Mouse (Mus musculus) limb, embryonic 14.5 days (tissue): ENCODE results near the gene Cygb. TPM values are rescaled to one million over a fixed set of nuclear protein-coding genes. Genes with fewer than 3 reads are reported as not detected.

Source experiments
- ATAC-seq: fragments of 200-750 bp; cut with Nextera tagmentation; 2 replicates; pipeline ENCODE4 v1.8.0; 2017; ENCODE audit warnings: low read depth, moderate number of reproducible peaks, moderate TSS enrichment; ENCODE audit not compliant: low FRiP score
- DNase-seq: peaks from one replicate; pipeline ENCODE4 v3.0.0-alpha.2; 2015; ENCODE audit warnings: low spot score
- H3K27ac ChIP-seq: fragments of 300-500 bp; sonication (generic); replicated peaks from 2 replicates; pipeline ENCODE4 v1.5.1; 2014; ENCODE audit warnings: low read depth, mild to moderate bottlenecking, low read length, moderate library complexity, mixed read lengths
- H3K27me3 ChIP-seq: fragments of 300-500 bp; sonication (generic); 2 replicates; pipeline ENCODE4 v1.6.1; 2014; ENCODE audit warnings: low read length, mixed read lengths; ENCODE audit not compliant: control insufficient read depth, insufficient read depth
- H3K36me3 ChIP-seq: fragments of 300-500 bp; sonication (generic); 2 replicates; pipeline ENCODE4 v1.6.1; 2014; ENCODE audit warnings: mild to moderate bottlenecking, low read length, moderate library complexity, mixed read lengths; ENCODE audit not compliant: control insufficient read depth, insufficient read depth
- H3K4me1 ChIP-seq: fragments of 300-500 bp; sonication (generic); 2 replicates; pipeline ENCODE4 v1.6.1; 2014; ENCODE audit warnings: antibody characterized with exemption, low read length, mixed read lengths; ENCODE audit not compliant: control insufficient read depth, insufficient read depth
- H3K4me2 ChIP-seq: fragments of 300-500 bp; sonication (generic); replicated peaks from 2 replicates; pipeline ENCODE4 v1.6.1; 2014; ENCODE audit warnings: low read depth, mild to moderate bottlenecking, low read length, moderate library complexity; ENCODE audit not compliant: severe bottlenecking
- H3K4me3 ChIP-seq: fragments of 300-500 bp; sonication (generic); replicated peaks from 2 replicates; pipeline ENCODE4 v1.5.1; 2014; ENCODE audit warnings: low read length
- H3K9ac ChIP-seq: fragments of 300-500 bp; sonication (generic); 2 replicates; pipeline ENCODE4 v1.6.1; 2014; ENCODE audit warnings: mild to moderate bottlenecking, low read depth, low read length, moderate library complexity; ENCODE audit not compliant: severe bottlenecking
- H3K9me3 ChIP-seq: fragments of 300-500 bp; sonication (generic); 2 replicates; pipeline ENCODE4 v1.6.1; 2016; ENCODE audit warnings: low read length; ENCODE audit not compliant: control insufficient read depth
- POLR2A ChIP-seq: fragments of 200-500 bp; IDR thresholded peaks from 2 replicates; pipeline ENCODE4 v1.8.0; 2012; ENCODE audit warnings: inconsistent platforms, mild to moderate bottlenecking, moderate library complexity, borderline replicate concordance; ENCODE audit not compliant: insufficient read depth, insufficient read length; ENCODE audit errors: extremely low read depth
- WGBS: fragments of 180-500 bp; shearing (Covaris S2); extraction: QIAGEN DNeasy Blood & Tissue Kit; methylation state at CpG from one replicate; pipeline ENCODE4 v1.1.7; 2014; 5-methylcytosine and 5-hydroxymethylcytosine counted together
- polyA plus RNA-seq, 2 experiments: library from polyadenylated mRNA; depleted of rRNA in 1 of 2; stranded (reverse) in 1 of 2; unstranded in 1 of 2; fragments of >200 nt; fragmentation: Nextera tagmentation in 1 of 2; extraction: Ambion mirVana in 1 of 2; gene quantifications; 2 replicates each; pipeline versions ENCODE4 v1.2.1 to v1.2.3; 2012 to 2014

The Cygb gene
- 12.1 and 12.3 TPM in 2 replicates for polyA plus RNA-seq (2012; rRNA removed)
- 11.7 and 13.4 TPM in 2 replicates for polyA plus RNA-seq (2014; fragmentation: Nextera tagmentation; extraction: Ambion mirVana)

DNA sequence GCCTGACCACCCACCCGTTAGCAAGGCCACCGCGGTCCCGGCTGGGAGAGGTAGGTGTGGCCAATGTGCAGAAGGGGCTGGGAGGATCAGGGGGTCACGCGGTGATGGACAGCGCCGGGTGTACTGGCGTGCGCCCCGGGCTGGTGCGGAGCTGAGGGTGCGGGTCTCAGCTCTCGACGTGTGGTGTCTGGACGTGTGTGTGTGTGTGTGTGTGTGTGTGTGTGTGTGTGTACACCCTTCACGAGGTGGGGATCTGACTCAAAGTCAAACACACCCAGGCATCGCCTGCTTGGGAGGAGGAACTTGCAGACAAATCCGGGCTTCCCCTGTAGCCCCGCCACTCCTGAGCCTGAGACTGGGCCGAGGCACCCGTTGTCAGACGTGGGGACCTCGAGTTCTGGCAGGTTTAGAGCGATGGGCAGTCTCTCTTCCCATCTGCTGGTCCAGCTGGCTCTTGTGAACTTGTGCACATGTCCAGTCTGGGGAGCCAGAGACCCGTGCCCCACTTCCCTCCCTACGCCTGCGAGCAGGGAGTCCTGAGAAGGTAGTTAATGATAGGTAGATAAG, at the start of gene Cygb:
Gene Cygb (minus strand): TSS at position 59 of the 567 bp plus-strand sequence.
- Histone ChIP-seq H3K4me2 (peak within 1 kb of the TSS; percentile 86), H3K9me3 (no peaks in the 10 kb centered on the region), H3K36me3 (no peaks in the 10 kb centered on the region), H3K4me3 (peak within 1 kb of the TSS; percentile 55), H3K9ac (peak within 1 kb of the TSS; percentile 66), H3K27me3 (peaks cover 26% of the 10 kb centered on the region), H3K4me1 (peaks cover 5% of the 10 kb centered on the region), H3K27ac (no peak within 1 kb of the TSS)
- 10% methylated on average over 13 of the region's 28 CpGs for WGBS
- no peak for TF ChIP-seq POLR2A
- ATAC-seq (peak; percentile 14; the same call in 1 of the 2 replicates), DNase-seq (no peak)

DNA sequence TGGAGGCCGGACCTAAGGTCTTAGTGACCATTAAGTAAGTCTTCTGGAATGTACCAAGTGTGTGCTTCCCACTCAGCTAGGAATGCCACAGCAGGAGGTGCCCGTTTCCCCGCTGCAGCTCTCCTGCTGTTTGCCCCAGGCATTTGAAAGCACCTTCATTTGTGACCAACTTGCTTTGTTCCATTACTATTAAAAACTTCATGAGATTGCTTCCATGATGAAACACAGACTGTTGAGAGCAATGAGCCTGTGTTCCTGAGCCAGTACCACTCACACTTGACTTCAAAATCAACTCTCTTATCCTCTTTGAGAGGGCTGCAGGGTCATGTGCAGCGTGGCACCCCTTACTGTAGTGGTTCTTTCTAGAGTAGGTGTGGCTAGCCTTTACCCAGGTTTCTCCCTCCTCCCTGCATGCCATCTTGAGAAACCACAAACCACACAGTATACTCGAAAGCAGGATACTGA, 47.3 kb upstream of the Cygb start:
- Histone ChIP-seq H3K27ac (no peak overlapping the region), H3K9ac (no peak overlapping the region), H3K9me3 (0 out of 2 replicates have a peak, but pooled peaks cover 4% of the 10 kb centered on the region), H3K36me3 (no peaks in the 10 kb centered on the region), H3K27me3 (no peaks in the 10 kb centered on the region), H3K4me3 (no peak overlapping the region), H3K4me1 (0 out of 2 replicates have a peak, but pooled peaks cover 3% of the 10 kb centered on the region), H3K4me2 (no peak overlapping the region)
- WGBS: 24% methylated on average over 5 of the region's 5 CpGs
- ATAC-seq (0 out of 2 replicates have a peak, but pooled peaks have one; percentile 37), DNase-seq (no peak)
- TF ChIP-seq POLR2A: no peak

DNA sequence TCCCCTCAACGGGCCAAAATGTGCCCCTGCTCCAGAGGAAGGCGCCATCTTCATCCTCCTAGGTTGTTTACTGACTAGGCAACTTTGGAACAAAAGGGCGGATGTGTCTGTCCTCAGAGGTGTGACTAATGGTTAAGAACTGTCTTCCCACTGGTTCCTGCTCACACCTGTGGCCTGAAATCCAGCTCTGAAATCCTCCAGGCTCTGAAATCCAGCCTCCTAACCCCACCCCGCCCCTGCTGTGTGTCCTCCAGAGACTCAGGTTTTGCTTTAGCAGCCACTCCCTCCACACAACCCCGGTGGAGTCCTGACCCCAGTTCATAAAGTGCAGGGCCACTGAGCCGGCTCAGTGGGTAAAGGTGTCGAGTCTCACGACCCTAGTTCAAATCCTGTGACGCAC, 43.4 kb upstream of the Cygb start:
- no peak overlapping the region for H3K4me3 ChIP-seq
- H3K9me3 ChIP-seq: 0 out of 2 replicates have a peak, but pooled peaks cover 4% of the 10 kb centered on the region
- WGBS: 62% methylated on average over 9 of the region's 9 CpGs
- no peaks in the 10 kb centered on the region for H3K36me3 ChIP-seq
- no peak for TF ChIP-seq POLR2A
- ATAC-seq (no peak), DNase-seq (no peak)
- no peak overlapping the region for H3K9ac ChIP-seq
- H3K4me2 ChIP-seq: no peak overlapping the region
- H3K27ac ChIP-seq: no peak overlapping the region
- 0 out of 2 replicates have a peak, but pooled peaks cover 19% of the 10 kb centered on the region for H3K4me1 ChIP-seq
- H3K27me3 ChIP-seq: peaks cover 16% of the 10 kb centered on the region; the same call in 1 of the 2 replicates

DNA sequence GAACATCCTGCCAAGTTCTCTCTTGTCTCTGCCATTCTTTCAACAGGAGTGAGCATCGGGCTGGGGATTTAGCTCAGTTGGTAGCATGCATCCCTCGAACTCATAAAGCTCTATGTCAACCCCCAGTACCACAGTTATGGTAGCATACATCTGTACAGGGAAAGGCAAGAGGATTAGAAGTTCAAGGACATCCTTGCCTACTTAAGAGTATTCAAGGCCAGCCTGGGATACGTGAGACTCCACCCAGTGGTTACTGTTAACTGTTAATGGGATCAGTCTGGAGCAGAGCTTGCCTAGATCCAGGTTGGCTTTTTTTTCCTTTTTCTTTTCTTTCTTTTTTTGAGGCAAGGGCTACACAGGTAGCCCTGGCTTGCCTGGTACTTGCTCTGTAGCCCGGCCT, 42.3 kb upstream of the Cygb start:
- no peak for TF ChIP-seq POLR2A
- Histone ChIP-seq H3K4me1 (0 out of 2 replicates have a peak, but pooled peaks cover 19% of the 10 kb centered on the region), H3K9ac (no peak overlapping the region), H3K4me3 (no peak overlapping the region), H3K27ac (no peak overlapping the region), H3K4me2 (no peak overlapping the region), H3K36me3 (no peaks in the 10 kb centered on the region), H3K9me3 (0 out of 2 replicates have a peak, but pooled peaks cover 4% of the 10 kb centered on the region), H3K27me3 (peaks cover 16% of the 10 kb centered on the region; the same call in 1 of the 2 replicates)
- 75% methylated on average over 4 of the region's 4 CpGs for WGBS
- DNase-seq (no peak), ATAC-seq (no peak)

DNA sequence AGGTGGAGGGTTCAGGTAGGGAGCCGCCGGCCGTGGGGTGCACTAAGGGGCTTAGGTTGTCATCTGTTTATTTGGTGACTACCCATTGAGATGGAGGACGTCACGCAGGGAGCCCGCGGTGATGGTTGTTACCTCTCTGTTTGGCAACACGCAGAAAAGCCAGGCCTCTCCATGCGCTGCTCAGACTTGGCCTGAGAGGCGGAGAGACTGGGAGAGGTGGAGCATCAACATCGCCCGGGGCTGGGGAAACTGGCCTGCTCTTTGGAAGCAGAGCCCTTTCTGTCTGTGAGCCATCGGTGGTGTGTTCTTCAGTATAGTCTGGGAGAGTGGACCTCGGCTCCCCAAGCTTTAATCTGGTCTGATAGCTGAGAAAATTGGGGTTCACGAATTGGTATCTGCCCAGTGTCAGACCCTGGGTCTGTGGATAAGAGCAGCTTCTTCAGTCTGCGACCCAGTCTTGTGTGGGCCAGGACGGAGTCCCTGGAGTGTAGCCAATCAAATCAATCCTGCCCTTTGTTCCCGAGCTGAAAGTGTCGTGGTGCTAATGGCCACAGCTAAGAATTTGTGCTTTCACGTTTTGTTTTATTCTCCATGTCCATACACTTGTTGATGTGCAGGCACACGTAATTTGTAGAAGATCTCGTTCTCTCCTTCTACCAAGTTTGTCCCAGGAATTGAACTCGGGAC, 41.2 kb upstream of the Cygb start:
- no peak overlapping the region for H3K4me2 ChIP-seq

More for the DNA sequence above, 41.2 kb upstream of the Cygb start:
- ATAC-seq: no peak
- no peak for DNase-seq
- no peak for TF ChIP-seq POLR2A
- peak overlapping the region; percentile 72 for H3K9ac ChIP-seq
- 34% methylated on average over 23 of the region's 23 CpGs for WGBS
- 0 out of 2 replicates have a peak, but pooled peaks cover 17% of the 10 kb centered on the region for H3K4me1 ChIP-seq
- 0 out of 2 replicates have a peak, but pooled peaks cover under 1% of the 10 kb centered on the region for H3K9me3 ChIP-seq
- peaks cover 16% of the 10 kb centered on the region; the same call in 1 of the 2 replicates for H3K27me3 ChIP-seq
- no peak overlapping the region for H3K4me3 ChIP-seq
- H3K36me3 ChIP-seq: no peaks in the 10 kb centered on the region; the same call in 1 of the 2 replicates
- no peak overlapping the region for H3K27ac ChIP-seq
